Mouse (Mus musculus) erythroblast, adult 5-6 weeks (primary cell): ENCODE measurements around the gene Mrpl38. TPM values are rescaled to one million over a fixed set of nuclear protein-coding genes. Genes with fewer than 3 reads are reported as not detected.
"Not testable (repeated sequence)": the region's sequence is repeated elsewhere in the genome, so short reads cannot be mapped to it uniquely, and the experiment has no call there.

Source experiments
- ATAC-seq: replicated peaks from 2 replicates; pipeline ENCODE4 v1.8.0; 2016; ENCODE audit warnings: moderate number of reproducible peaks, mild to moderate bottlenecking, moderate TSS enrichment, inconsistent platforms; ENCODE audit not compliant: poor library complexity, low FRiP score, severe bottlenecking
- total RNA-seq, 2 experiments: library from RNA; stranded (forward) in 1 of 2; stranded (reverse) in 1 of 2; fragments of 150-400 nt in 1 of 2; fragments of 200-764, 138-1000 nt in 1 of 2; gene quantifications; 2 replicates each; pipeline versions ENCODE4 v1.2.3 to v1.2.4; 2015 to 2017; ENCODE audit warnings: low replicate concordance in 2 of 2

Mrpl38 gene
- total RNA-seq, 2 experiments from 2014 or later, result 6.7 to 19.8 TPM

DNA sequence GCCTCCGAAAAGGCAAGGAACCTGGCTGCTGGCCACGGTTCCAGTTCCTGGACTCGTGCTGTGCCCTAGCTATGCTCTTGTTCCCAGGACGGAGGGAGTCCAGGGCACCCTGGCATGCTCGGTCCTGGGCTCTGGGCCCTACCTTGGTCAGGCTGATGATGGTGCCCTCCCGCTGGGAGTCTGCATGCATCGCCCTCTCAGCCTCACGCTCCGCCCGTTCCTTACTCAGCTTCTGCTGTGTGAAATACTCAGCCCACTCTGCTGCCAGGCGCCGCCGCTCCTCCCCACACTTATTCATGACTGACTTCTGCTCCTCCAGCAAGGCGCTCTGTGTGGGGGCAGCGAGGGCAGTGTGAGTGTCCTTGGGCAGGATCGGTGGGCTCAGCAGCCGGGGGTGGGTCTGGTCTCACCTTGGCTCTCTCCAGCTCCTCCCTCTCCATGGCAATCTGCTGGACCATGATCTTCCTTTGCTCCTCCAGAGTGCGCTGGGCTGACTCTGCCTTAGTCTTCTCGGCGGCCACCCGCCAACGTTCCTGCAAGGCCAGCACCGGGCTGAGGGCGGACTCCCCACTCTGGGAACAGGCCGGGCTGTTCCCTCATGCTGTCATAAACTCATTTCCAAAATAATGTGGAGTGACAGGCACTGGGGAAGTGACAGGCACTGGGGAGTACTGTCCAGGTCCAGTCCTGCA is 7.8 kb upstream of the Mrpl38 start:
- no peak for ATAC-seq

DNA sequence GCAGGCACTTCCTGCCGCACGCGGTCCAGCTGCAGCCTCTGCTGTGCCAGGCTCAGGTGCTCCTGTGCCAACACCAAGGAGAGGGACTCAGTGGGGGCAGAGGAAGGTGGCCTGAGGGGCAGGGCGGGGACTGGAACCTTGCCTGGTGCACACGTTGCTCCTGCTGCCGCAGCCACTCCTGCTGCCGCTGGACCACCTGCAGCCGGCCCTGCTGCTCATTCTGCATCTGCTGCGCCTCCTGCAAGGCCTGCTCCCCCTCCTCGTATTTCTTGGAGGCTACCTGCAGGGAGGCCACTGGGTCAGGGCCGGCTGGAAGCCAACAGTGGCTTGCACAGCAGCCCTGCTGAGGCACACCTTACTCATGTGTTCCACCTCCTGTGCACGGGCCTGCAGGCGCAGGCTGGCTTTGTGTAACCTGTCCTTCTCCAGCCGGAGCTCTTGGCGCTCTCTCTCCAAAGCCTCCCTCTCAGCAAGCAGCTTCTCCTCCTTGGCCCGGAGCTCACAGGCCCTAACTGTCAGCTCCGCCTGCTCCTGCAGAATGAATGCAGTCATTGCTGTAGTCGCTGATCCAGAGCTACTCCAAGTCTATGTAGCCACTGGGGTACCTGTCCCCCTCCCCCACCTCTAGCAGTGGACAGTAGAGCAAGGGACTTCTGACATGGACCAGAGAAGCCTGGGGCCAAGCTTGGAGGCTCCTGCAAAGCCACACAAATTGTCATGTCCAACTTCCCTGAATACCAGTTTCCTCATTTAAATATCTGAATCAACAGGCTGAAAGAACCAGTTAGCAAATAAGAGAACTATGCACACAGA is 7.0 kb upstream of the Mrpl38 start:
- ATAC-seq, result no peak

DNA sequence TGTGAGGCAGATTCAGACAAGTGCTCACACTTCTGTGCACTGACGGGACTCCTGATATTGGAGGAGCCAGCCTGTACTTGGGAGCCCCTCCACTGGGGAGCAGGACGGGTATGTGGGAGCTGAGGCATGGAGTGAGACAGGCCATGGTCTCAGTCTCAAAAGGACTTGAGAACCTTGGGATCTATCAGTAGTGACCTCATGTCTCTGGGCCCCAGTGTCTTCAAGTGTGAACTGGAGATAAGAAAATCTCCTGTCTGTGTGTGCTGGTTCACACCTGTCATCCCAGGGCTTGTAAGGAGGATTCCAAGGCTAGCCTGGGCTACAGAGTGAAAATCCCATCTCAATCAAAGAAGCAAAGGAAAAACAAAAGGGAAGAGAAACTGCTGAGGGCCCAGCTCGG is 4.8 kb upstream of the Mrpl38 start:
- peak; percentile 22 for ATAC-seq

DNA sequence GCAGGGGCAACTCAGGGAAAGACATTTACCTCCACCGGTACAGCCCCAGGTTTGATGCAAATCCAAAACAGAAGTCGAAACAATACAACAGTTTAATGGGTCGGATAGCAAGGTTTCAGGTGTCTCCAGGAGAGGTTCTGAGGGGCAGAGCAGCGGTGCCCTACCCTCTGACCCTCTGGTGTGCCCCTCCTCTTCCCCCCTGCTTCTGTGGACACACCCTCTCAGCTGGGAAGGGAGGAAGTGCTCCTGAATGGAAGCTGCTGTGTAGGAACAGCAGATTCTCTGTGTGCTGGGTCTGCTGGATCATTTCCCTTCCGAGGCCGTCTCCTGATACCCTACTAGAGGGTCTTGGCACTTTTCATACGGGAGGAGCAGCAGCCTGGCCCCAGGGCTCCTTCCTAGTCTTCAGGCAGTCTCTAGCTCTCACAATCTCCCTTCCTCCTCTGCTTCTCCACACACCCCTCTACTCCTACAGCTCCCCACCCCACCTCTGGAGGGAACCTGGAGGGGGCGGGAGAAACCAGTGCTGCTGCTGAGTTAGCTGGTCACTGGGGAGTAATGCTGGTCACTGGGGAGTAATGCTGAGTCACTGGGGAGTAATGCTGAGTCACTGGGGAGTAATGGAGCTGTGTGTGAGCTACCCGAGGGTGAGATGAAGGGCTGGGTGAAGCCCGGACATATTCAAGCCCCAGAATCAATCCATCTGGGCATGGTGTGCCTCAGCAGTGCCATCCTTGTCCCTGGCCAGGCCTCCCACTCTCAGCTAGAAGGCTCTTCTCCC is 3.7 kb upstream of the Mrpl38 start:
- ATAC-seq, result peak; percentile 60

DNA sequence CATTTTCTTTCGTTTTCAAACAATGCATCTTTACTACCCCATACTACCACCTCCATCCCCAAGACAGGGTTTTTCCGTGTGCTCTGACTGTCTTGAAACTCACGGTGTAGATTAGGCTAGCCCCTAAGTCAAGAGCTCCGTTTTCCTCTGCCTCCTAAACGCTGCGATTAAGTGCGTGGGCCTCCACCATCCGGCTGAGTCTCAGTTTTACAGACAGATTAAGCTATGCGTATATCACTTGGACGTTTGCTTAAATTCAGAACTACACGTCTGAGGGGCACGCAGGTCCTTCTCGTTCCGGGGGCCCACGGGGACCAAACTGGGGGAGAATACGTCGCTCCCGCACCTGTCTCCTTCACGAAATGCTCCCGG is 586 bp downstream of the Mrpl38 start:
- ATAC-seq, result no peak

DNA sequence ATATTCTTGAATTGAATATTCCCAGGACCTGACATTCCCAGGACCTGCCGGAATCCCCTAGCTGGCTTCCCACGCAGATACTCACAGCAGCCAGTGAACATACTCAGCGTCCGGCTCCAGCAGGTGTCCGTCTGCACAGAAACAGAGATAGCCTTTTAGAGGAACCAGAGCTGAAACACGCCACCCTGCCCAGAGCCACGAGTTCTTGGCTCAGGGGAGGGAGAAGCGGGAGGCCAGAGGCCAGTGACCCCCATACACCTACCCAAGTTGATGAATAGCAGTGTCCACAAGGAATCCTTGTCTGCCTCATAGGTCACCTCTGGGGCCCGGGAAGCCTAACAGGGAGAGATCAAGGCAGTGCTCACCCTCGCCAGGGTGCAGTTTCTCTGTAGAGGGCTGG is 4.5 kb downstream of the Mrpl38 start:
- no peak for ATAC-seq

DNA sequence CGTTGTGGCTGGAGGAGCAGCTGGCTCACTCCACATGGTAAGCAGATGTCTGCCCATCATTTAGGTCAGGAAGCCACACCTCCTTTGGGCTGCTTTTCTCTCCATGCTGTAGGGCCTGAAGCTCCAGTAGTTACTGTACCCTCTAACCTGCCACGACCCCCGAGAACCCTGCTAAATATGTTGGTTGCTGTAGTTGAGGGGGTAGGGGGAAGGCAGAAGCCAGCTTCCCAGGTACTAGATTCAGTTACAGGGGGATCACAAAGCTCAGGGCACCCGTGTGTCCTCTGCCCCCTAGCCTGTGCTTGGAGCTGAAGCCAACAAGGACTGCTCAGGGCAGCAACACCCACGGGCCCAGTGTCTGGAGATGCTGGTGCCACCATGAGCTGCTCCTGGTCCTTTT is 5.2 kb downstream of the Mrpl38 start:
- ATAC-seq, result no peak

DNA sequence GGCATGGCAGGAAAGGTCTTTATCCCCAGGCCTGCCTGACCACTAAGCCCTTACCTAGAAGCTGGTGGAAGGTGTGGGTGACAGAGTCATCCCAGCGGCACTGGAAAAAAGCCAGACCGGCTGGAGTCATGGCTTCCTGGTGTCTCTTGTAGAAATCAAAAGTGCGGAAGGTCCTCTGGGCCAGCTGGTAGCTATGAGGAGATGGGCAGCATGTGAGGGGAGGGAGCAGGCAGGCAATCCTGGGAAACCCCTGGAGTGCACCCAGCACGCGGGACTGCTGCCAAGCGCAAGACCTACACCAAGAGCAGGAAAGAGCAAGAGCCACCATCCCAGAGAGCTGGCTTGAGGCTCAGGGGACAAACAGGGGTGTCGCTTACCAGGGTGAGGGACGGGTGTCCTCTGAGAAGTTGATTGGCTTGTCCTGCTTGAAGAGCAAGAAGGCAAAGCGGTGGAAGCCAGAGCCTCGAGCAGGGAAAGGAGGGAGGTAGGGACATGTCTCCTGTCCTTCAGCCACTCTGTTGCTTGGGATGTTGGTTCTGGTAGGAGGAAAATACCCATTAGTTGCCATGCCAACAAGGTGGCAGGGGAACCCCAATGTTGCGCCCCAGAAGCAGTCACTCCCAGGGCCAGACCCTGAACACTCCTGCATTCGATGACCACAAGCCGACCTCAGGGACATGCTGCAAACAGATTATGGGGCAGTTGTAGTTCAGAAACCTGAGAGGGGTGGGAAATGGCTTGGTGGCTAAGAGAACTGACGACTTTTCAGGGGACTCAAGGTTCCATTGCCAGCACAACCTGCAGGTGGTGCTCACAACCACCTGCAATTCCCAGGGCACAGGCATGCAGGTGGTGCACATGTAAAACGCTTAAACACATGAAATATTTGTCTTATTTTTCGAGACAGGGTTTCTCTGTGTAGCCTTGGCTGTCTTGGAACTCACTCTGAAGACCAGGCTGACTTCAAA is 6.0 kb downstream of the Mrpl38 start:
- ATAC-seq, result no peak

DNA sequence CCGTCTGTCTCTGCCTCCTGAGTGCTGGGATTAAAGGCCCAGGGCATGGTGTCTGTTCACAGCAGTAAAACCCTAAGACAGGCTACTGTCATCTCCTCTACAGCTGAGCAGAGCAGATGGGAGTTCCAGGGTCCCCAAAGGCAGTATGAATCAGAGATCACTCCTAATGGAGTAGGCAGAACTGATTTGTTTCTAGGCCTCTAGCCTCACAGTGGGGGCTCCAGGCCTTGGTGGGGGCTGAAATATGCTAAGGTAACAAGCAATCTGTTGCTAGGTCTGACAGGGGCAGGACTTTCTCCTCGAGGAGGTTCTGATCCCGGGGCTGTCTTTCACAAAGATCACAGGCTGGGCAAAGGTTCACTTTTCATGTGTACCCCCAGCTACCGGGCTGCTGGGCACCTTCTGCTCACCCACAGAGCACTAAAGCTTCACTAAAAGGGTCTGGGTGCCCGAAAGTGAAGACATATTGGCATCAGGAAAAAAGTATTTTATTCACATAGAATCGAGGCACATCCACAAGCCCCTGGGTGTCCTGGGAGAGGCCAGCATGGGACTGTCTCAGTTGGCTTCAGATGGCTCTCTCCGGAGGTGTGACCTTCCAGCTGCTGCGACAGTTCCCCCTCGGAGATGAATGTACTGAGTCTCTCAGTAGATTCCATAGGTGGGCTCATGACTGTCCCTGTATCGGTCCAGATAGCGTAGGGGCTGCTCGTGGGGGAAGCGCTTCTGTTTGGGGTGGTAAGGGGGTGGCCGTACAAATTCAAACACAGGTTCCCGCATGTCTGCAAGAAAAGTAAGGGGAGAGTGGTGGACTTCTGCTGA is 7.1 kb downstream of the Mrpl38 start:
- no peak for ATAC-seq

DNA sequence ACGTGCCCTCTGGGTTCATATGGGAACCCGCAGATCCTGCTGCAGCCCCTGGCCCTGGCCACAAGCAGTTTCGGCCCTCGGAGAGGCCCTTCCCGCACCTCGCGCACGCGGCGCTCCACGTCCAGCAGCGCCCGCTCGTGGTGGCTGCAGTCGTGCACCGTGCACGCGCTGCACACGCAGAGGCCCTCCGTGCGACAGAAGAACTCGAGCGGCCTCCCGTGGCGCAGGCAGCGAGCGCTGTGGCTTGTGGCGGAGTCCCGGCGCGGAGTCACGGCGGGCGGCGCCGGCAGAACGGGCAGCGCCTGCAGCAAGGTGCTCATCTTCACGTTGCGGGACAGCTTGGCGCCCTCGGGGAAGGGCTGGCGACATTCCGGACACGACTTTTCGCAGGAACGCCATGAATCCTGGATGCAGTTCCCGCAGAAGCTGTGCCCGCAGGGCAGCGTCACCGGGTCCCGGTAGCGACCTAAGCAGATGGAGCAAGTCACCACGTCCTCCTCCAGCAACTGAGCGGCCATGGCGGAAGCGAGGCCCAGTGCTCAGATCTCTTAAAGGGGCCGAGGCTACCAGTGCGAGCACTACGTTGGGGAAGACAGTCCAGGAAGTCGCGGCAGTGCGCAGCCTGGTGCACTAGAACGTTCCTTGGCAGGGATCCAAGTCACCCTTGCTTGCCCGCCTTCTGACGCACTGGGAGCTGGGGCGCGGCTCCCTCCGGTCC is 8.0 kb downstream of the Mrpl38 start, which contains the start of gene Trim65:
Trim65 (minus strand) TSS at position 641 of the 718 bp plus-strand sequence.
- peak; percentile 78 for ATAC-seq

DNA sequence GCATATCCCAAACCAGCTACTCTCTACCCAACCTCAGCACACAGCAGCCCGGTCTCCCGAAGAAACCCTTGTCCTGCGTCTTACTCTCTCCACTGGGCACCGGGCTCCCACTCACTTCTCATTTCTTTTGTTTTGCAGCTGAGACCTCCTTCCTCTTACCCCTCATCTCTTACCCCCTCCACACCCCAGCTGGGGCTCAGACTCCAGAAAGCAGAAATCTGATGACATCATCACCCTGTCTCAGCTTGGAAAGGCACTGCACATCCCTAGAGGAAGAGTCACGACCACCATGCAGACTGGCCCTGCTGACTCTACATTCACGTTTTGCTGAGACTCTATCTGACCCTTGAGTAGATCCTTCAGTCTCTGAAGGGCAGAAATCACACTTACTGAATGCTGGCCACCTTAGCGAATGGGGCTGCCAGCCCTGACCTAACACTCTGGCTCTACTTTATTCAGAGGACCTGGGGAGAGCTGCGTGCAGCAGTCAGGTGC is 8.6 kb downstream of the Mrpl38 start:
- no peak; the same call in 1 of the 2 replicates for ATAC-seq

DNA sequence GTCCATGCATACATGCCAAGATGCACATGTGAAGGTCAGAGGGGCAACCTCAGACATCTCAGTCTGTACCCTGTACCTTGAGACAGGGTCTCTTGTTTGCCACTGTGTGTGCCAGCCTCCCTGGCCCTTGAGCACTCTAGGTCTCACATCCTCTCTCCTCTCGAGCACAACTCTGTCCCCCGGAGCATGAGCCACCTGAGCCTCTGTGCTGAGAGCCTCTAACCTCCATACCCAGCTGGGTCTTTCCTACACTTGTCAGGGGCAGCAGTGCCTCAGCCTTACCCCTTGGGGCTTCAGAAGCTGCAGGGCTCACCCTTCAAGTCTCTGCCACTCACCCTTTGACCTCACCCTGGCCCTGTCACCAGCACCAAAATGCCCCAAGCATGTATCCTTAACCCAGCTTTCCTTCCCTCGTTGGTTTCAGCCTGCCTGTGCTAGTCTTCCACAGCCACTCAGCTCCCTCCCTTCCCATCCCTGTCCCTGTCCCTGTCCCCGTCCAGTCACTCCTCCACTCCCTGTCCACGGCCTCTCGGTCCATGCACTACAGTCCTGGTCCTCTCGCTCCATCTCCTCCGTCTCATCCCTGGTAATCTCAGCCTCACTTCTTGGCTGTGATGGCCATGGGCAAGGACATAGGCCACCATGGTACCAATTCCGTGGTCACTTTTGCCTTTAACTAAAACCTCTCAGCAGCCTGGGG is 9.4 kb downstream of the Mrpl38 start:
- no peak for ATAC-seq

DNA sequence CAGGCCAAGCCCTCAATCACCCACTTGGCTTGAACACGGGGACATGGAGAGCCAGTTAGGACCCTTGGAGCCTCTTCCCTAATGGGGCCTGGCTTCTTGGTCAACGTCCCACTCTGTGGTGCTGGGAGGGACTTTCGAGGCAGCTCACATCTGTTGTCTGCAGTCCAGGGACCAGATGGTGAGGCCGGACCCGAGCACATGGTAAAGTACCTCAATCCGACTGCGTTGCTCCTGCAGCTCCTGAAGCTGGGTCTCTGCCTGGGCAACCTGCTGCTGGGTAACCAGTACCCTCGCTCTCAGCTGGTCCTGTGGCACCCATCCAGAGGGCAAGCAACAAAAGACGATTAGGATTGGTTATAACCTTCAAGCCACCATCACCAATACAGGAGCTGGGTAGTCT is 10.7 kb downstream of the Mrpl38 start:
- ATAC-seq, result no peak

DNA sequence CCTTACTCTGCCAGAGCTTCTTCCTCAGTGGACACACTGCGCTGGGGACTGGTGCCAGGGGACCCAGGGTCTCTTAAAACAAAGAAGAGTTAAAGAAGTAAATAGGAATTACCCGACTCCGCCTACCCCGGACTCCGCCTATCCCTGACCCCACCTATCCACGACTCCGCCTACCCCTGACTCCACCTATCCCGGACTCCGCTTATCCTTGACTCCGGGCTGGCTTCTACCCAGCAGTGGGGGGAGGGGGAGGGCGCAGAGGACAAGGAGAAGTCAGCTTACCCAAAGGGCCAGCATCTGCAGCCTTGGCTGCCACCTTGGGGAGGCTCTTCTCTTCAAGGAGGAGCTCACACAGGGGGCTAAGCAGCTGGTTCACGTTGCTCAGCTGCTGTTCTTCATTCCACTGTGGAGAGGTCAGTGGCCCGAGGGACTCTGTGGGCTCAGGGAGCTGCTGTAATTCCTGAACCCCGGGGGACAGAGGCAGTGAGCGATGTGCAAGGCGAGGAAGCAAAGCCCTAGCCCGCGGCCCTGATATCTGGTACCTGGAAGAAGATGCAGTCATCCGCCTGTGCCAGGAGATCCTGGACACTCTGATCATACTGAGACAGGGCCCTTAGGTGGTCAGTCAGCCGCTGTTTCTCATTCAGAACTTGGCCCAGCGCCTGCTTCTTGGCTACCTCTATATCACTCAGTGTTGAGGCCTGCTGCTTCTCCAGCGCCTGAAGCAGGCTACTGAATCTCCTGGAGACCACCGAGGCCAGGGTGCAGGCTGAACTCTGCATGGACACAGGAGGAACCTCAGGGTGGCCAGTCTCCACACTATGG is 11.3 kb downstream of the Mrpl38 start, which contains the start of gene Trim47:
Trim47 (minus strand) TSS at position 55 of the 825 bp plus-strand sequence.
- no peak for ATAC-seq

DNA sequence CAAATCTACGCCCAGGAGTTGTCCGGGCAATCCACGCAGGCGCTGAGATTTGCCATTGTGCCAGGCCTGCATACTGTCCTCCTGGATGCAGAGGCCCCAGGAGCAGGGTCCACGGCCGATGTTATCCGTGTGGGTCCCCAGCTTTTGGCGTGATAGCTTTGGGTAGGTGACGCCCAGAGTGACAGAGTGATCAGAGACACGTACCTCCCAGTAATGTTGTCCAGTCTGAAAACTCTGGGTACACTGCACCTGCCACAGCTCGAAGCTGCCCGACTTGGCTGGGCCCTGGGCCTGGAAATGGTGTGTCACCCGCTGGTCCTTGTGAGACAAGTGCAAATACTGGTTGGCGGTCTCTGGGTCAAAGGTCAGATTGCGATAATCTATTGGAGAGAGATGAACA is 12.4 kb downstream of the Mrpl38 start:
- ATAC-seq, result no peak

DNA sequence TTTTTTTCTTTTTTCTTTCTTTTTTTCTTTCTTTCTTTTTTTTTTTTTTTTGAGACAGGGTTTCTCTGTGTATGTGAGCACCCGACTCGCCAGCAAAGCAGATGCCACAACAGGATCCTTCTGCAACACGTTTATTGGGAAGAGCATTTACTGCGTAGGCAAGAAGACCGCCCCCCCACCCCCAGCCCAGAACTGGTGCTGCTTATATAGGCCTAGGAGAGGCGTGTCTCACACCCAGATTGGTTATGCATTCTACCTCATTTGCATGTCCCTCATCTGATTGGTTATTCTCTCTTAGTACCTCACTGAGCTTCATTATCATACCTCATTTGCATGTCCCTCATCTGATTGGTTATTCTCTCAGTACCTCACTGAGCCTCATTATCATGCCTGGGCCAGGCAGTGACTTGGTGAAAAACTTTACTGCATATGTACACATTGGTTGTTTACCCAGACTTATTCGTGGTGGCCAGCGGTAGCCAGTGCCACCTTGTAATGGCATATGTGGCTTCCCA is 16.9 kb downstream of the Mrpl38 start:
- ATAC-seq, result not testable (repeated sequence)
